Mouse (Mus musculus) lung, postnatal 0 days (tissue): ENCODE data around the gene Cdc37l1.

Source experiments
- CTCF ChIP-seq: IDR thresholded peaks from 2 replicates; pipeline ENCODE4 v1.5.1; 2016; ENCODE audit warnings: antibody characterized with exemption, mild to moderate bottlenecking
- EP300 ChIP-seq: IDR thresholded peaks from 2 replicates; pipeline ENCODE4 v1.6.1; 2016; ENCODE audit warnings: antibody characterized with exemption, mild to moderate bottlenecking, control low read depth

- TF ChIP-seq CTCF = no peak
- no peak for TF ChIP-seq EP300
Observed at GRCm38 (mm10) chr19:29060299-29060698, 70.1 kb downstream of the Cdc37l1 start.
